Mouse (Mus musculus) megakaryocyte, adult 5-6 weeks (primary cell): ENCODE measurements around the gene Megf6. TPM values are rescaled to one million over a fixed set of nuclear protein-coding genes. Genes with fewer than 3 reads are reported as not detected.

ENCODE experiments used
- ATAC-seq: 2 replicates; pipeline ENCODE4 v1.8.0; 2016; ENCODE audit warnings: mild to moderate bottlenecking, inconsistent platforms; ENCODE audit not compliant: poor library complexity, severe bottlenecking
- total RNA-seq, 2 experiments: library from RNA; stranded (forward) in 1 of 2; stranded (reverse) in 1 of 2; fragments of 153-499, 151-499 nt in 1 of 2; fragments of 221-1000, 200-1000 nt in 1 of 2; gene quantifications; 2 replicates each; pipeline versions ENCODE4 v1.2.3 to v1.2.4; 2015 to 2017

The Megf6 gene
- total RNA-seq, 2 experiments from 2014 or later: 0.04 TPM; not detected in 1

DNA sequence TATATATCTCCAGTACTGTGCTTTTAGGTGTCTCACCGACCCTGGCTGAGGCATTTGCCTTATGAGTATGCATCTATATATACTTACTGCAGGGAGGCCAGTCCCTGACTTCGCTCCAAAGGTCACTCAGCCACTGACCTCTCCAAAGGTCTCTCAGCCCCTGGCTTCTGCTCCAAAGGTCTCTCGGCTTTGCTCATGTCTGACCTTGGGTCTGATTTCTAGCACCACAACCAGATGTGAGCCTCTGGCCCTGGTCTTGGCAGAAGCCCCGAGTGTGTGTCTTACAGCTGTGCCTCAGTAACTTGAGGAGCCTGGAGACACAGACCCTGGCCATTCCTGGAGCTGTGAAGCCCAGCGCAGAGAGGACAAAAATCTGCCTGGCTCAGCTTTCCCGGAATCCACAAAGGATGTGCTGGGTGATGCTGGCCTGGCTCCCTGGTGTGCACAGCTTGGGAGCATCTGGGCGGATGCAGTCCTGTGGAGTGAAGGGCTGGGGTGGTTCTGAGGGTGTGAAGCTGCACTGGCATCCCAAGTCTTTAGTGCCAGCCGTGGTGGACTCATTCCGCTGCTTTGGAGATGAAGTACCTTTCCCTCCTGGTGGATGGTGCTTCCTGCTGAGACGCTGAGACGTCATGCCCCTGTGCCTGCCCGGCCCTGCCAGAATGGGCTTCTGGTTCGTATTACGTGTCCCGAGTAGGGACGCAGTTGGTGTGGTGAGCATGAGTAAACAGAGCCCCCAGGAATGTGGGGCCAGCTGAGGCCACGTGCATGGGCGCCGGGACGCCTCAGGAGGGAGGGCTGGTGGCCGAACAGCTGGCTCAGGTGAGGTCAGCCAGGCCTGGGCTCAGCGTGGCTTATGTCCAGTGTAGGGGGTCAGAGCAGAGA, 76.9 kb downstream of the Megf6 start:
- ATAC-seq: no peak

DNA sequence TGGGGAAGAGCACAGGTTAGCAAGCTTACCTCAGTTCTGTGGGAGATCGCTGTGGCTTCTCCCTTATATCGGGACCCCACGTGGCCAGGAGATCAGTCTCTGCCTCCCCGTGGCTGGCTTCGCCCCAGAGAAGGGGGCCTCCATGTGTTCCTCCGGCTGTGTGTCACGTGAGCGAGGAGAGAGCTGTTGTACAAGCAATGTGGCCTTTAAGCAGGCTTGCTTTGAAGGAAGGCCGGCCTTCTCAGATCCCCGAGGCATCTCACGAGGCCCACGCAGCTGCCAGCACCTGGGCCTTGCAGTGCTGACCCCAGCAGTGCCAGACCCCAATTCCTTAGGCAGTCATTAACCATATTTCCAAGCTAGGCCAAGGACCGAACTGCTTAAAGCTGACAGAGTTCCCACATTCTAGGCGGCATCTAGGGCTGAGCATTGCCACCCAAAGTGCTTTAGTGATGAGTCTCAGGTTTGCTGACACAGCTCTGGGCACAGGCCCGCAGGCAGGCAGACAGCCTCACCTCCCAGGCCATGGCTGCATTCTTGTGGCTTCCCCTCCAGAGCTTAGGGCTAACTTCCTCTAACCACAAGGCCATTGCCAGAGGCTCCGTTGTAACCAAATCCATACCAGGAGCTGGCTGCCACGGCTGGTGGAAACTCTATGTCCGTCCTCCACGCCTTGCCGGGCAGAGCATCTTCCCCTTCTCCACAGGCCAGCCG, 77.7 kb downstream of the Megf6 start:
- ATAC-seq: no peak

DNA sequence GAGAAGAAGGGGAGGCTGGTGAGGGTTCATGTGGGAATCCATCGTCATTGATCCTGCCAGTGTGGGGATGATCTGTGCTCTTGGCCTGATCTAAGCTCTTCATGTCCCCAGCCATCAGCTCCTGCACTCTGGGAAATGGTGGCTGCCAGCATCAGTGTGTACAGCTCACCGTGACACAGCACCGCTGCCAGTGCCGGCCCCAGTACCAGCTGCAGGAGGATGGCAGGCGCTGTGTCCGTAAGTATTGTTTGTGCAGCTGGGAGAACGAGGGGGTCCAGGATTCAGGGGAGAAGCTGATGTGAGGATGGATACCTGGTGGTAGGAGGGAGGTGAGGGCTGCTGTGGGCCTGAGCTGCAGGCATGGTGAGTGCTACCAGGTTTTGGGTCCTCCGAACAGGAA, 78.8 kb downstream of the Megf6 start:
- no peak for ATAC-seq

DNA sequence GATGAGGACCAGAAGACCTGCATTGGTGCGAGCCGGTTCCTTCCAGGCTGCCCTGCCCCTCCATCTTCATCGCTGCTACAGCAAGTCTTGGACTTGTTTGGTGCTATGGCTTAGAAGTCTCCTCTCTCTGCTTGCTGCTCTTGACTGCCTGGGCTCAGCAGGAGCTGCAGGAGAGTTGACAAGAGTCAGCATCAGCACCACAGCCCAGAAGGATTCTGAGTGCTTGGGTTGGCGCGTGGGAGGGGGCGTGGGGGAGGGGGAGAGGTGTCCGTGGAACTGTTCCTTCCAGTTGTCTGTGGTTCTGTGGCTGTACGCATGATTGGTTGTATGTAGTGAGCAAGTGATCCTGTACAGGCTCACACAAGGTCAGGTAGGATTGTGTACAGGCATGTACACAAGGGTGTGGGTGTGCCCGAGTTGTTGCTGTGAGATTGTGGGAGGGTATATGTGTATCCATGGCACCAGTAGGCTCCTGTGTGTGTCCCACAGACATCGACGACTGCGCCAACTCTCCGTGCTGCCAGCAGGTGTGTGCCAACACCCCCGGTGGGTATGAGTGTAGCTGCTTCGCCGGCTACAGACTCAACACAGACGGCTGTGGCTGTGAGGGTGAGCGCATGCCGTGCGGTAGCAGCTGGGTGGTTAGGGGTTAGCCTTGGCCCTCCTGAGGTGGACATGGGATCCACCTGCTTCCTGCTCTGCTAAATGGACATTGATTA, 82.2 kb downstream of the Megf6 start:
- no peak for ATAC-seq

DNA sequence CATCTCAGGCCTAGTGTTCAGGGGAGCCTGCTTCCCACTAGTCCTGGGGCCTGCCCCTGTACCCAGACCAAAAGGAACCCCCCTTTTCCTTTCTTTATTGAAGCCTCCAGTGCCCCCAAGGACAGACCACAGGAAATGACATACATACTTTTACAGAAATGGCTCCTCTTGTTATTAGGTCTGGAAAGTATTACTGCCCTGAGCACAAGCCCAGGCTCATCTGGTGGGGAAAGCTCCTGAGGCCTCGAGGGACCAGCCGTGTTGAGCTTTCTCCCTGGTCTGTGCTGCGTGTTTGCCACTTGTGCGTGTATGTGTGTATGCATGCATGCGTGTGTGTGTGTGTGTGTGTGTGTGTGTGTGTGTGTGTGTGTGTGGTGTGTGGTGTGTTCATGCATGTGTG, 90.2 kb downstream of the Megf6 start:
- no peak for ATAC-seq

DNA sequence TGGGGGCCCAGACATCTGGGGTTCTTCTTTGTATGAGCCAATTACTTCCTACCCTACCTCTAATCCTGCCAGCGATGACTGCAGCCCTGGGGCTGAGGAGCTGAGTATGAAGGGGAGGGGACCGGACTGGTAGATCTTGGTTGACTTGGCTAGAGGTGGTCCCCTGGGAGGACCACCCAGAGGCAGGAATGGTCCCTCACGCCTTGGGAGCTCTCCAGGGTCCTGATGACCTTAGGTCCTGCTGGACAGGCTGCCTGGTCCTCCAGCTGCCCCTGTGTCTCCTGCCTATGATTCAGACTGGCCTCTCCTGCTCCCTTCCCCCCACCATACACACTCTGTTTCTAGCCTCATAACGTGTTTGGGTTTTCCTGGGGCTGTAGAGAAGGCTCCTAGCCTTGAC, 91.5 kb downstream of the Megf6 start:
- ATAC-seq: no peak

DNA sequence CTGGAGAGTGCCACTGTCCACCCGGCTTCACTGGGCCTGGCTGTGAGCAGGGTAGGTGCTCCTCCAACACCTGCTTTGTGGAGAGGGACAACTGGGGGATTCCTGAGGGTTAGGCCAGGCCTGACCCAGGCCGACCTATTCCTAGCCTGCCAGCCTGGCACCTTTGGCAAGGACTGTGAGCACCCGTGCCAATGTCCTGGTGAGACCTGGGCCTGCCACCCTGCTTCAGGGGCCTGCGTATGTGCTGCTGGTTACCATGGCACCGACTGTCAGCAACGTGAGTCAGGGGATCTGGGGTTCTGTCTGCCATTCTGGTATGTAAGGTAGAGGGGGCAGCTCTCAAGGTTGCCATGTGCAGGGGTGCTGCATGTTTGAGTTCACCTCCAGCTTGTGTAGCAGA, 97.0 kb downstream of the Megf6 start:
- no peak for ATAC-seq

DNA sequence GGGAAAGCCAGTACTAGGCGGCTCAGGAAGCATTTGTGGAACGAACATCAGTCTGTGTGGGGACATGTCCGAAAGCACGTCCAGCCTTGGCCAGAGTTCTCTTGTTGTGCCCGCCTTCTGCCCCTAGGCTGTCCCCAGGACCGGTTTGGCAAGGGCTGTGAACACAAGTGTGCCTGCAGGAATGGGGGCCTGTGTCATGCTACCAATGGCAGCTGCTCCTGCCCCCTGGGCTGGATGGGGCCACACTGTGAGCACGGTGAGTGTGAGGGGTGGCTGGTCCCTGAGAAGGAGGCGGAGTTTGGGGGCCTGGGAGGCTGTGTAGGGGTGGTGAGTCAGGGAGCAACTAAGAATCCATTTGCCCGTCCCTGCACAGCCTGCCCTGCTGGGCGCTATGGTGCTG, 99.0 kb downstream of the Megf6 start:
- no peak for ATAC-seq

DNA sequence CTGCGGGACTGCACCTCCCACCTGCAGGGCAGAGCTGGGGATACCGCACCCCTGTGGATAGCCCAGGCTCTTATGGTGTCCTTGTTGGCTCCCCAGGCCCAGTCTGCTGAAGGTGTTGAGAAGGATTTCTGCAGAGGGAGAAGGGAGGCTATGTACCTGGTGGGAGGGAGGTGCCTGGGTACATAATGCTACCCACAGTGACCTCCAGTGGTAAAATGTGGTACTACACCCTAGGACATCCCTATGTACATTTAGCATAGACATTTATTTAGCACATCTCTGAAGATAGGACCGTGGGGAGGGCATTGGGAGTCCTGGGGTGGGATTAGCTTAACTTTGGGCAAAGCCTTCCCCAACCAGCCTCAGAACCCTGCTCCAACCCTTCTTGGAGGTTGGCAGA, 102.5 kb downstream of the Megf6 start:
- 0 out of 2 replicates have a peak, but pooled peaks have one; percentile 24 for ATAC-seq

DNA sequence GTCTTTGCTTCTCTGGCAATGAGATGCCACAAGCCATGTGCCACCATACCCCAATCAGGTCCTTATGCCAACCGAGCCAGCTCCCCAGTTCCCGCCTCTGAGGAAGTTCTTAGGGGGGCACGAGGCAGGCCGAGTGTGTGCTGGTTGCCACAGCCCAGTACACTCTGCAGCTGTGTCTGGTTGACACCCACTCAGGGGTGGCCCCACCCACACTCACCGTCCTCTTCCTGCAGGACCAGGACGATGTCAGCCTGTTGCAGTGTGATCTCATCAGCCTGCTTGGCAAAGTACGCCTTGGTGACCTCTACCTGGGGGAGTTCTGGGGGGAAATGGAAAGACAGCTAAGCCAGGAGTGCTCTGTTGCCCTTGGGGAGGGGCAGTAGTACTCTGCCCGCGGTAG, 109.0 kb downstream of the Megf6 start:
- ATAC-seq: no peak

DNA sequence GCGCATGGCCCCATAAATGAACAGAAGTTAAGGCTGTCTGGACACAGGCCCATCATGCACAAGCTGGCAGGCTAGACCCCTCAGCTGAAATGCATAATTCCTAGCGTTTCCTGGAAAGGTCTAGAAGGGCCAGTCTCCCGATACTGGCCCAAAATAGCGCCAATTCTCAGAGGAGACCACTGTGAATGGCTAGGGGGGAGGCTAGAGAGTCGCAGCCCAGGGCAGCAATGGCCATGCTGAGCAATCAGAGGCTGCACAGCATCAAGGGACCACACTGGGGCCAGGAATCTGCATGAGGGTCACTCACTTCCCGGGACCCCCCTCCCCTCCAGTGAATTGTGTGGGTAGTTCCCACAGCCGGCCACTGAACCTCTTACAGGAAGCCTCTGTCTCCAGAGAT, 113.1 kb downstream of the Megf6 start:
- no peak for ATAC-seq

DNA sequence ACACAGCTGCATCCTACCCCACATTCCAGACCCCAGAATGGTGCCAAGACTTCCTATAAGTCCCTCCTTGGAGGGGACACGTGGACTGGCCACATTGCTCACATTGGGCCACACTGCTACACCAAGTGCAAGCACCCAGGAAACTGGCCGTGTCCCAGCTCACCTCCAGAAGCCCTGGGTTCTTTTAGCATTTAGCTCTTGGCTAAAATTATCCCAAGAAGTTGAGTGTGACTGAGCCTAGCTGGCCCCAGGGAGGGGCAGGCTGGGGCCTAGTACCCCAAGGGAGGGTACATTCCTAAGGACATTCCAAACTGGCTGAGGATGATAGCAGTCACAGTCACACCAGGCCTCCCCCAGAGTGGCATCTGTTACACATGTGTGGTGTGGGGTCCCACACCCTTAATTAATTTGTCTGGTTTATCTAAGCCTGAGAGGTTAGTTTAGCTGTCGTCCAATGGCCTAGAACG, 123.2 kb downstream of the Megf6 start:
- ATAC-seq: no peak

DNA sequence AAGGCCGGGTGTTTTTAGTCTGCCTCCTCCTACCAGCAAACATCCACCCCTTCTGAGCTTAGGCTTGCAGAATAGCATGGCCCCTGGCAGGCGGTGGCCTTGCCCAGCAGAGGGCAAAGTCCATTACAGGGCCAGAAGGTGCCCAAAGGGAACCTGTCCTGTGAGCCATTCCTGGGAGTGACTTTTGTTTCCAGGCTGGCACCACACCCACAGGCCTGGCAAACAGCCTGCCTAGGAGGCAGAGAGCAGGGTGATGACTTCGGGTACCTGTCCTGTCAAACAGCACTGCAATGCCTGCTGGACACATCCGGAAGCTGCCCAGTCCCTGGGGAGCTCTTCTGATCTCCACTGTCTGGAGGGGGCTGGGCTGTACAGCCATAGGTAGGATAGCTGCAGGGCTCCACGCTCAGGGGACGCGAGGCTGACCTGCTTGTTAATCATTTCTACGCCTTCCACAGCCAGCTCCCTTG, 123.8 kb downstream of the Megf6 start:
- ATAC-seq: no peak

DNA sequence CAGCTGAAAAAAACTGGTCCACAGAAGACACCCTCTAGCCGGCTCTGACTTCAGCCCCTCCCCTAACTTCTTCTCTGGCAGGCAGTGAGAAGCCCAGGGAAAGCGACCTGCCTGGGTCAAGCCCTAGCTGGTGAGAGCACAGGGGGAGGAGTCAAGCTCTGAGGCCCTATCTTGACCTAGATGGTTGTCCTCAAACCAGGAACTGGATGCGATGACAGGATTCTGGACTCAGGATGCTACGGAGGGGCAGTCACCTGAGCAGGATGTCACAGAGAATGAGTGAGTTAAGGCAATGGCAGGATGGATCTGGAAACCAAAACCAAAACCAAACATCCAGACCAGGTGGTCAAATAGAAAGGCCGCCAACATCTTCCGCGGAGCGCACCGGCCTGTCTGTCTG, 127.2 kb downstream of the Megf6 start:
- no peak for ATAC-seq

DNA sequence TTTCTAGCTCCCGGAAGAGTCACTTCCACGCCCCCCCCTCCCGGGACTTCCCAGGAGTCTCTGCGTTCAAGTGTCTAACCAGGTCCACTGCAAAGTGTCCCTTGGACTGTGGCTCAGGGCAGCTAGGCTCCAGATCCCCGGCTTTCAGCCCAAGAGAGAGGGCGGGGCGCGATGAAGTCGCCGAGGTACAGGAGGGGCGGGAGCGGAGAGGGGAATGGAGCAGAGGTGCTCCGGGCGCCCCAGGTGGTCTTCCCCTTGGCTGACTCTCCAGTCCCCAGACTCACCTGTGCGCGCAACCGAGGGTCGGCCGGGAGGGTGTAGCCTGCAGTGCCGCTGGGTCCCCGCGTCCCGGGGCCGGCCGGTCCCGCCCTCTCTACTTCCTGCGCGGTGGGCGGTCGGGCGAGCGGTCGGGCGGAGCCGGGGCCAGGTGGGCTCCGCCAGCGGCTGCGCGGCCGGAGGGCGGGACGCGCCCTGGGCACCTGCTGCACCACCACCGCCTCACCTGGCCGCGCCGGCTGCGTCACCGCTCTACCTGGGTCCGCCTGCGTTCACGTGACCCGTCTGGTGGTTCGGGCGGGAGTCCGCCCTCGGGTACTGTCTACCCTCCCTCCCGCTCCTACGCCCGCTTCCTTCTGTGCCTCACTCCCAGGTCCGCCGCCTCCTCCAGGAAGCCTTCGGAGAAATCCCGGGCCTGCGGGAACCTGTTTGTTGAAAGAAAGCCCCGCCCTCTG, 129.2 kb downstream of the Megf6 start:
- no peak for ATAC-seq

DNA sequence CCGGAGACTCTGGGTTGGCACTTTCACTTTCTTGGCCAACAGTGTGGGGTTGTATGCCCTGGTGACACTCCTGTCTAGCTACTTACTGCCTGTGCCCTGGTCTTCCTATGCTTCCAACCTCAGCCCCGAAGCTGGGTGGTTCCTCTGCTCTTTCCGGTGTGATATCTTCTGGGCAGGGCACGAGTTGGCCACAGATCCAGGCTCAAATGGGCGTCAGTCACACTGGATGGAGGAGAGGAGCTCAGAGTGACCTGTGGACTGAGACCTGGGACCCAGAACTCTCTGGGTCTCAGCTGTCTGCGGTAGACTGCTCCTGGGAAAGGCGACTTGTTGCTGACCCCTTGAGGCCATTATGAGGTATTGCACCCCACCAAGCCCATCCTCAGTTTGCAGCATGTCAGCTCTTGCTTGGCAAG, 130.9 kb downstream of the Megf6 start, which contains the start of gene Arhgef16:
Gene Arhgef16, minus strand, starts transcription at position 211 of the 416 bp plus-strand sequence.
- peak; percentile 71 for ATAC-seq

DNA sequence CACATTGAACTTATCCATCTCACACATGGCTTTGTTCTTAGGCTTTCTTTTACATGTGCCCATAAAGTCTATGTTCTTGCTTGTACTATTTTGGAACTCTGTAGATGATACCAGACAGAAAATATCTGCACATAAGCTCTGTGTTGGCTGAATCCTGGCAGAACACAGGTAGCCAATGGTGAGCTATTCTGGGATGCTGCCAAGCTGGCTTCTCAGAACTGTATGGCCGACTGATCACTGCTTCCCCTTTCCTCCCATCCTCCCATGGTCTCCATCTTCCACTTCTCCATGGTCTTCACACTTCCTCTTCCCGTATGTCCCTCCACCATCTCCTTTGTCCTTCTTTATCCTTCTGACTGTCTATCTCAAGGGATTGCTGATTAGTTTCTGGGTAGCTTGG, 138.6 kb downstream of the Megf6 start:
- no peak for ATAC-seq

DNA sequence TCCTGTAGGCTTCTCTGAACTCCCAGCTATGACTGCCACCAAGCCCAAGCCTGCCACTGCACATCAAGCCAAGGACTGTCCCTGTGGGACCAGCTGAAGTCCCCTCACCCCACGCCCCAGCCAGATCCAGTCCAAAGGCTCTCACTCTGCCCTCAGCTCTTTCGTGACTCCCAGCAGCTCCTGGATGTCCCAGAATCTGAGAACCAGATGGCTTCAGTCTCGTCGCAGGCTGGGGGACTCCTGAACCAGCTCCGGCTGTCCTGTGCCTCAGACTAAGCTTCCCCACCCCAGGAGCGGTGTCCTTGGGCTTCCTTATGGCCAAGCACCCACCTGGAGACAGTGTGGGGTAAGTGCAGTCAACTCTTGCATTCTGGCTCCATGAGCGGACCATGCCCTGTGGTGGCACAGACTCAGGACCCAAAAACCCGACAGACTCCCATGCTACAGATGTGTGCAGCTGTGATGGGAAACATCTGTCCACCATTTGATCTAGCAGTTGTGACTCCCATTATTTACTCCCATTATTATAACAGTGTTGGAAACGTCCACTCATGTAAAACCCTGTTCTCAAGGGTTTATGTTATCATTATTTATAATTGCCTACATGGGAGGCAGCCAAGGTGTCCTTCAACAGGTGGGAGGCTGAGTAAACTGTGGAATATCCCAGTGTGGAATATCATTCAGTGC, 140.2 kb downstream of the Megf6 start:
- no peak for ATAC-seq

DNA sequence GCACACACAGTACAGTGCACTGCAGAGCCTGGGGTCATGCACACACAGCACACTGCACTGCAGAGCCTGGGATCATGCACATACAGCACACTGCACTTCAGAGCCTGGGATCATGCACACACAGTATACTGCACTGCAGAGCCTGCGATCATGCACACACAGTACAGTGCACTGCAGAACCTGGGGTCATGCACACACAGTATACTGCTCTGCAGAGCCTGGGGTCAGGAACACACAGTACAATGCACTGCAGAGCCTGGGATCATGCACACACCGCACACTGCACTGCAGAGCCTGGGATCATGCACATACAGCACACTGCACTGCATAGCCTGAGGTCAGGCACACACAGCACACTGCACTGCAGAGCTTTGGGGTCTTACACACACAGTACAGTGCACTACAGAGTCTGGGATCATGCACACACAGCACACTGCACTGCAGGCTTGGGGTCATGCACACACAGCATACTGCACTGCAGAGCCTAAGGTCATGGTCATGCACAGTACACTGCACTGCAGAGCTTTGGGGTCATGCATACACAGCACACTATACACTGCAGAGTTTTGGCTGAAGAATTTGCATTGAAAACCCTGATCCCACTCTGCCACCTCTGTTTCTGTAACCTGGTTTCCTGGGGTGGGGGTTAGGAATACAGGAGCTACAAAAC, 141.7 kb downstream of the Megf6 start:
- ATAC-seq: no peak
